Mouse (Mus musculus) kidney, postnatal 10 days (tissue): ENCODE results near the gene Gm42957.
A peak's percentile ranks its signal among the peaks of the same experiment; 100 is the strongest.
"Not testable (repeated sequence)": the region's sequence is repeated elsewhere in the genome, so short reads cannot be mapped to it uniquely, and the experiment has no call there.

Experiments used
- DNase-seq: peaks from one replicate; pipeline ENCODE4 v3.0.0; 2021; ENCODE audit warnings: mixed read lengths

Gene Gm42957

DNA sequence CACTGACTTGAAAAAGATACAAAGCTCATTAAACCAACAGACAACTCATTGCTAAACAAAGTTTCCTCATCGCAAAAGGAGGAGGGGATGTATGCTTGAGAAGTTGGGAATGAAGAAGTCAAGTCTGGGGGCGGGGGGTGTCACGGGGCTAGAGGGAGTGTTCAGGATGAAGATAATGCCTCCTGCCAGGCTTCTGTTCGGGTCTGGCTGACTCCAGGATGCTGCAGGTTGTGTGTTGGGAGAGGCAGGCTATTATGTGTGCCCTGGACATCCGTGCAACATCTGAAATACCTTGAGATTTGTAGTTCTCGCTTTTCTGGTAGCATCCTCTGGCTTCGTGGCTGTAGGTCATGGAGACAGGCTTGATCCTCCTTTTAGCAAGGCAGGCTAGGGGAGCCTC lies 43.2 kb downstream of the Gm42957 start:
- DNase-seq = no peak

DNA sequence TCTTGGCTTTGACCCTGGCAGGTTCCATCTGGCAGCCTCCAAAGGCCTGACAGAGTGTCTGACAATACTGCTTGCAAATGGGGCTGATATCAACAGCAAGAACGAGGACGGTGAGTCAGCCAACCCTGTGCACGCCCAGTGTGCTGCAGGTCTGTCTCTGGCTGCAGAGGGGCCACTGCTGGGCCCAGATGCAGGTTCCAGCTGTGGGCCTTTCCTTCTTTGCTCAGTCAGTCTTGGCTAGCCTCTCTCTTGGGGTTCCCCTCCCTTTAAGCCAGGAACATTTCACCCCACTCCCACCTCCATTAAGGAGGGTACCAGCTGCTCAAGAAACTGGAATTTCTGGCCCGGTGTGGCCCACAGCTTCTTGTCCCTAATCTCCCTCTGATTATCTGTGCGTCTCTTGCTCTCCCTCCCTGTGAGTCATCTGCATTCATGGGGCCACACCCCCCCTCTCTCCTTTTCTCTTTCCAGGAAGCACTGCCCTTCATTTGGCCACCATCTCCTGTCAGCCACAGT lies 43.9 kb downstream of the Gm42957 start:
- no peak for DNase-seq

DNA sequence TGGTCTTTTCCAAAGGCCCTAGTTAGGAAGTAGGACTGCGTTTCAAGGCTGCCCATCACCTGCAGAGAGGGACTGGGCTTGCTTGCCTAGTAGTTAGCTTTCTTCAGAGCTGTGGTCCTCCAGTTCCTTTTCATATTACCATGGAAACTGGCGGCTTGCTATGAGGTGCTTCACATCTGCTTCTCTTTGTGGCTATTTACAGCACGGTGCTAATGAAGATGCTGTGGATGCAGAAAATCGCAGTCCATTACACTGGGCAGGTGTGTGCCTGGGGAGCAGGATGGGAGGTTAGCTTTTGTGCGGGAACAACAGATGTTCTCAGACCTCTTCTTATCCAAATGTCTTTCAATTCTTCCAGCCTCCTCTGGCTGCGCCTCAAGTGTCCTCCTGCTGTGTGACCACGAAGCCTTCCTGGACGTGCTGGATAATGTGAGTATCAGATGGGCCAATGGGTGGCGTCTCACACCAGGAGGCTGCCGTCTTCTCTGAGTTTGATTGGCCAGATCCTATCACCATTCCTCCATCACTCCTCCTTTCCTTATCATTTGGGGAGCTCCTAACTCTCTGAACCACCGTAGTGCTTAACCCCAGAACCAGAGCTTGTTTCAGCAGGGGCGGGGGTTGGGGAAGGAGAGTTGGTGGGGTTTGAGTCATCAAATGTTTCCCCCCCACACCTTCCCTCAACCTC lies 45.1 kb downstream of the Gm42957 start:
- no peak for DNase-seq

DNA sequence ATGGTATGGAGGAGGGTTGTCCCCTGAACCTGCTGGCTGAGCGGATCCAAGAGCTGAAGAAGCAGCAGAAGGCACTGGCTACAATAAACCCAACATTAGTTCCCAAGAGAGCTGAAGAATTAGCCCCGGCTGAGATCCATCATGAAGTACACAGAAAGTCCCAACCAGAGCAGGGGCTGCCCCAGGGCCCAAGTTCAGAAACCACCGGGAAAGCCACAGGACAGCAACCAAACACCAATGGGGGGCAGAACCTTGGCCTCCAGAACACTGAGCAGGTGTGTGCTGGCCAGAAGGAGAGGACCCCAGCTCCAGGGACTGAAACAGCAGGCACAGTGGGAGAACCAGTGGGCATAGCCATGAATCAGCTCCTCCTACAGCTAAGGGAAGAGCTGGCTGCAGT lies 48.2 kb downstream of the Gm42957 start:
- DNase-seq = no peak

DNA sequence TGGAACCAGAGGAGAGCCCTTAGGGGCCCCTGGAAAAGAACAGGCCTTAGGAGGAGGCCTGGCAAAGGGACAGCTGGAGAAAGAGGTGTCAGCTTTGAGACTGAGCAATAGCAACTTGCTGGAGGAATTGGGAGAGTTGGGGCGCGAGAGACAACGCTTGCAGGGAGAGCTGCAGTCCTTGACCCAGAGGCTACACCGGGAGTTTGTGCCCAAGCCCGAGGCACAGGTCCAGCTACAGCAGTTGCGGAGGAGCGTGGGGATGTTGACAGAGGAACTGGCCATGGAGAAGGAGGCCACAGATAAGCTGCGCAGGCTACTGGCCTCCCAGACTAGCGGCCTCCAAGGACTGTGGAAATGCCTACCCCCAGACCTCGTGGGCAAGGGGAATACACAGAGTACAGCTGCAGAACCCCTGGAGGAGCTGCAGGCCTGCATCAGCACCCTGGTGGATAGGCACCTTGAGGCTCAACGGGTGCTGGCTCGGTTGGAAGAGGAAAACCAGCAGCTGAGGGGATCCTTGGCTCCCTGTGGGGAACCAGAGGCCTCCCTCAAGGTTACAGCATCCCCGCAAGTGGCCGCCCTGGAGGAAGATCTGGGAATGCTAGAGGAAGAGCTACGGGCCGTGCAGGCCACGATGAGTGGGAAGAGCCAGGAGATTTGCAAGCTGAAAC lies 49.0 kb downstream of the Gm42957 start:
- no peak for DNase-seq

DNA sequence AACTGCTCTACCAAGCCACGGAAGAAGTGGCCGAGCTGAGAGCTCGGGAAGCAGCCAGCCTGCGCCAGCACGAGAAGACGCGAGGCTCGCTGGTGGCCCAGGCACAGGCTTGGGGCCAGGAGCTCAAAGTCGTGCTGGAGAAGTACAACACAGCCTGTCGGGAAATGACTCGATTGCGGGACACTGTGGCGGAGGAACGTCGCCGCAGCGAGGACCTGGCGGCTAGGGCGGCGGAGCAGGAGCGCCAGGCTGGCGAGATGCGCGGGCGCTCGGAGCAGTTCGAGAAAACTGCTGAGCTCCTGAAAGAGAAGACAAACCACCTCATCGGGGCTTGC lies 49.5 kb downstream of the Gm42957 start:
- no peak for DNase-seq

DNA sequence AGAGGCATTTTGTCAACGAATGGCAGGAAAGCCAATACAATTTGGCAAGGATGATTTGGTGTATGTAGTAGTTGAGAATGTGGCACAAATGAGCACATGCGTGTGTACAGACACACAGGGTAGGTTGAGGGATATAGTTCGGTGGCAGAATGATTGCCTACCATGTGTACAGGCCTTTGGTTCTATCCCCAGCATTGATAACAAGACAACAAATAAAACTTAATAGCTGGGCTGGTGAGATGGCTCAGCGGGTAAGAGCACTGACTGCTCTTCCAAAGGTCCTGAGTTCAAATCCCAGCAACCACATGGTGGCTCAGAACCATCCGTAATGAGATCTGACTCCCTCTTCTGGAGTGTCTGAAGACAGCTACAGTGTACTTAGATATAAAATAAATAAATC lies 50.8 kb downstream of the Gm42957 start:
- DNase-seq = not testable (repeated sequence)

DNA sequence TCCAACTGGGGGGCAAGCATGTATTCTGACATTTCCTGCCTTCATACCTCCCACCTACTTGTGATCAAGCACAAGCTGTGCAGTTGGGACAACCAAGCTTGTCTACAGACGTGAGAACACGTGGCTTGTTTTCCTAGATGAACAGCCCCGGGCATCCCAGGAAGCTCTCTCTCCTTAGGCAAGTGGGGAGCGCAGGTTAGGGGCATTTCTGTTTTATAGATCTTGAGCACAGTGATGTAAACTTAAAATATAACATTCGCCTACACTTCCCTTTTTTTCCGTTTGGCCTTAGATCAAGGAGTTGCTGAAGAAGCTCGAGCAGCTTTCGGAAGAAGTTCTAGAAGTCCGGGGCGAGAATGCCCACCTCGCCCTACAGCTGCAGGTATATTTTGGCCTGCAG lies 53.6 kb downstream of the Gm42957 start:
- no peak for DNase-seq

DNA sequence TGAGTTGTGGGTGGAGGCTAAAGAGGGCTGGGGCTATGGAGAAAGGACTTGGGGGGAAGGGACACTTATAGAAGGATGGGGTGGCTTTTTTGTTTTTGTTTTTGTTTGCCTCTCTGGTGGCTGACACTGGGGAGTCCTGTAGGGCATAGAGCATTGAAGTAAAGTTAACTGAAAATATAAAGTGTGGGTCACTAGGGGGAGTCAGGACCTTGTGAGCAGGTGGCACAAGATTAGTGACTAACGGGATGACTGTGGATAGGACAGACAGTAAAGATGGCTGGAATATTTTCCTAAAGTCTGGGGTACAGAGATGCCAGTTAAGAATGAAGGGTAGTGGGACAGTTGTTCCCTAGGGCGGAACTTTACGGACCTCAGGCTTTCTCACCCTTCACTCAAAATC lies 55.0 kb downstream of the Gm42957 start:
- DNase-seq = no peak

DNA sequence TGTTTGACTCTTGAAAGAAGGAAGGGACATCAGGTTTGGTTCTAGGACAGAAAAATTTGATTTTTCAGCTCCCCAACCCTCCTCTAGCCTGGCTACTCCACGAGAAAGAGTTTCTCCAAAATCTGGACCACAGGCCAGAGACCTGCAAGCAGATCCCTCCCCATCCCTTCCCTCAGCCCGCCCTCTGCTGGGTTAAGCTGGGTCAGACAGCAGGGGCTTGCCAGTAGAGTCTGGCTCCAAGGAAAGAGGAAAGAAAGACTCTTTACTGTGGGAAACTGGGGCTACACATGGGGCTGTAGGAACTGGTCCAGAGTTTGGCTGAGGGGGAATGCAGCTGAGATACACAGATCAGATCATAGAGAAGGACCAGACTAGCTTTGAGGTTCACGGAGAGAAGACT lies 57.2 kb downstream of the Gm42957 start:
- peak; percentile 75 for DNase-seq

DNA sequence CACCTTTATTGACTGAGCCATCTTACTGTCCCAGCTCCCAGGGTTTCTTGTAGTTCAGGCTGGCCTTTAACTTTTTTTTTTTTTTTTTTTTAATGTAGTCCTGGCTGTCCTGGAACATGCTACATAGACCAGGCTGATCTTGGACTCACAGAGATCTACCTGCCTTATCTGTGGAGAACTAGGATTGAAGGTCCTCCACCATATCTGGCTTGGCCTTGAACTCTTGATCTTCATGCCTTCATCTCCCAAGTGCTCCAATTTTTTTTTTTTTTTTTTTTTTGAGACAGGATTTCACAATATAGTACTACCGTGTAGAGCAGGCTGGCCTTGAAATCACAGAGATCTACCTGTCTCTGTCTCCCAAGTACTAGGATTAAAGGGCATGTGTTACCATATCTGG lies 58.3 kb downstream of the Gm42957 start:
- DNase-seq = no peak

DNA sequence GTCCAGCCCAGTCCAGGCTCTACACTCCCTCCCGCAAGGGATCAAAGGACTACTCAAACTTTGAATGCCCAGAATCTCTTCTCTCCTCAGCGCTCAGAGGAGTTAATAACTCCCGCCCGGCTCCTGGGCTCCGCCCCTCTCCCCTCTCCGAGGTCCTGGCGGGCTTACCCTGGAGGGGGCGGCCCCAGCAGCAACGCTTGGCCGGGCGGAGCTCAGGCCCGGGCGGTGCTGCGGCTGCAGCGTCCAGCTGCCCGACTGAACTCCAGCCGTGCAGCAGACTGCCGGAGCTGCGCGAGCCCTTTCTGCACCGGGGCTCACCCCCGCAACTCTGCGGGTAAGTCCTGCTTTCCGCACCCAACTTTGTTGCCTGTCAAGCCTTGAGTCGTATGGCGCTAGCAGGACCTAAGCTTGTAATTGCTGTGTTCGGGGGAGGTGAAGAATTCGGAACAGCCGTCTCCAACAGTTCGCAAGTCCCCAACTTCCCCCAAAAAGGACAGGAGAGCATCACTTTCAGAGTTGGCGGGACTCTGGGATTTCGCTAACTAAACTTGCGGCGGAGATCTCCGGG lies 61.0 kb downstream of the Gm42957 start, which contains the start of gene Pias3:
Pias3 (plus strand) TSS at position 187 of the 568 bp plus-strand sequence.
- peak; percentile 93 for DNase-seq

DNA sequence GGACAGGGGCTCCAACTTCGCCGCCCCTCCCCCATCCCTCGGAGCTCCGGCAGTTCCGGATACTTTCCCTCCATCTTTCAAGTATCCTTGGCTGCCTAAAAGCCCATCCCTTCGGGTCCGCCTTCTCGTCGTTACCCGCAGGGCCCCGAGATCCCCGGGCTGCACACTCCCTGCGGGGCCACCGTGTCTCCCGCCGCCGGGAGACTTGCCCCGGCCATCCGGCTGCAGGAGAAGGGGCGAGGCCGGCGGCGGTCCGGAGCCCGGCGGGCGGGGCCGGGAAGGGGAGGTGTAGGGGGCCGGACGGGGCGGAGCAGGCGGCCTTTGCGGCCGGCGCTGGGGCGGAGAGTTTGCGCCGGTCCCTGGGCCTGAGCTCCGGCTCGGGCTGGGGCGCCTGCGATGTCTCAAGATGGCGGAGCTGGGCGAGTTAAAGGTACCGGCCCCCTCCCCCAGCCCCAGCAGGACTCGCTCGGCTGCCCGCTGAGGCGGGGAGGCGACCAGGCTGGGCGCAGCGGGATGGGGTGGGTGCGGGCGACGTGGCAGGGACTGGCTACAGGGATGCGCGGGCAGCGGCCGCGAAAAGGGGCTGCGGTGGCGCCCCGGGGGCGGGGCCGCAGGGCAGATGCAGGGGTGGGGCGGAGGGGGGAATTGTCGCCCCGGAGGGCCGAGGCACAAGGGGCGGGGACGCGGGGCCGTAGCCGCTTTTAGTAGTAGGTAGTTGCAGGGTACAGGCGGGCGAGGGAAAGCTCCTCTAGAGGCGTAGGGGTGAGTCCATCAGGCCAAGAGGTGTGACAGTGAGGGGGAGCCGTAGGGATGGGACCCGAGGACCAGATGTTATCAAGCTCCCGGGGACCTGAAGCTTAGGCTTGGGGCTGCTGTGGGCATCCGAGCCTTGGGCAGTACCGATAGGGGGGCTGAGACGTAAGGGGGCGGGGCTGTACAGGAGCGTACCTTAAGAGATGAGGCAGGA lies 61.8 kb downstream of the Gm42957 start:
- peak; percentile 96 for DNase-seq

DNA sequence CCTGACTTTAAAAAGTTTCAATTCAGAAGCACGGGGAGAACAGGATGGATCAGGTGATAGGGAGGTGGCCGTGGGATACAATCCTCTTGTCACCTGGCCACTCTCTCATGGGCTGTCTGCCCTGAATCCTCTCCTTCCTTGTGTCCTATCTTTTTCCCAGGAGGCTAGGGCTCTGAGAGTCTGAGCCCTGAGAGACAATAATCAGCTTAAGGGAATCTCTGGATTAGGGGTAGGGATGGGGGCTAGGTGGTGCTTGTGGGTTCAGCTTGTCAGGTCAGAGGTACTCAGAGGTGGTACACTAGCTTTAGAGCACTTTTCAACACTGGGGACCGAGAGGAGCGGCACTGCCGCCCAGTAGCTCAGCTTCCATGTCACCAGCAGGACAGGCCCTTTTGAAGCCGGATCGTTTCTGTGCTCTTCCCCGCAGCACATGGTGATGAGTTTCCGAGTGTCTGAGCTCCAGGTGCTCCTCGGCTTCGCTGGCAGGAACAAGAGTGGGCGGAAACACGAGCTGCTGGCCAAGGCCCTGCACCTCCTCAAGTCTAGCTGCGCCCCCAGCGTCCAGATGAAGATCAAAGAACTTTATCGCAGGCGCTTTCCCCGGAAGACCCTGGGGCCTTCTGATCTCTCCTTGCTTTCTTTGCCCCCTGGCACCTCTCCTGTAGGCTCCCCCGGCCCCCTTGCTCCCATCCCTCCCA lies 63.9 kb downstream of the Gm42957 start:
- no peak for DNase-seq

DNA sequence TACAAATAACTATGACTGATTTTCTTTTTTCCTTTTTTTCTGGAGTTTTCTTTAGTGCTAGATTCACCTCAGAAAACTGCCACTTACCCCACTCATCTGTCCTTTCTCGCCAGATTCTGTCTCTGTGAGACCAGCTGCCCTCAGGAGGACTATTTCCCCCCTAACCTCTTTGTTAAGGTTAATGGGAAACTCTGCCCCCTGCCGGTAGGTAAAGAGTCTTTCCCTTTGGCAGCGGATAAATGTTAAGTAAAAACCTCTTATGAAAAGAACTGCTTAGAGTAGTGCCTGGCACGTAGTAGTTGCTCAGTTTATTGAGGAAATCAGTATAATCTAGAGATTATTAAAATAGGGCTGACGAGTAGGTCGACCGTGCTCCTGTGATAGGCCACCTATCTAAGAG lies 65.1 kb downstream of the Gm42957 start:
- peak; percentile 49 for DNase-seq

DNA sequence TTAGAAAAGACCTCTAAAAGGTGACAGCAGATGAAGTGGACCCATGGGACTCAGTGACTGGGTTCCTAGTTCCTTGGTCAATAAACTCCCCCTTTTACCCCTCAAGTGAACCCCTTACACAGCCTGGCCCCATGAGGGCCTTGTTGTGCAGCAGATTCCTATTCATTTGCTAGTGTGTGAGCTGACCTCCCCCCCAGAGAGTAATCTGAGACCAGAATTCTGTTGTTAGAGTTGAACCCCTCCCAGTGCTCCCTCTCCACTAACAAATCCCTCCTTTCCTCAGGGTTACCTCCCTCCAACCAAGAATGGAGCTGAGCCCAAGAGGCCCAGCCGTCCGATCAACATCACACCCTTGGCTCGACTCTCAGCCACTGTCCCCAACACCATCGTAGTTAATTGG lies 65.7 kb downstream of the Gm42957 start:
- no peak for DNase-seq
